Mouse (Mus musculus): ENCODE measurements around the gene Apobec2. TPM values are rescaled to one million over a fixed set of nuclear protein-coding genes. Genes with fewer than 3 reads are reported as not detected.

The Apobec2 gene
- total RNA-seq, 4 experiments from 2014 or later = 0.98 to 2.5 (median 2.0) TPM

GRCm38 (mm10) chr17:48408526-48409291 lies 24.0 kb downstream of the Apobec2 start:
- peak; percentile 59 for DNase-seq

- no peak for DNase-seq
These were observed 24.7 kb downstream of the Apobec2 start for GRCm38 (mm10) chr17:48407910-48408525.

- DNase-seq = no peak
These were observed 25.6 kb downstream of the Apobec2 start for GRCm38 (mm10) chr17:48407154-48407553.

DNA sequence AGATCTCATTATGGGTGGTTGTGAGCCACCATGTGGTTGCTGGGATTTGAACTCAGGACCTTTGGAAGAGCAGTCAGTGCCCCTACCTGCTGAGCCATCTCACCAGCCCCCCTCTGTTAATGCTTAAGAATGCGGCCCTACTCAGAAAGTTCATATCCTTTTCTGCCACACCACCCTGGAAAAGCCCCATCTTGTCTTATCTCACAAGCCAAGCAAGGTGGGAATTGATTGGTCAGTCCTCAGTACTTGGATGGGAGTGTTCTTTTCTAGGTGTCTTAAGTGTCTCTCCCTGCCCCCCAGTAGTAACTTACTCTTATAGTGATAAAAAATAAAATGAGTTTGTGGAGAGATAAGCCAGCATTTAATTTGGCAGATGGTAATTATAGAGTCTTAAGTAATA lies 28.0 kb downstream of the Apobec2 start:
- no peak for DNase-seq

DNA sequence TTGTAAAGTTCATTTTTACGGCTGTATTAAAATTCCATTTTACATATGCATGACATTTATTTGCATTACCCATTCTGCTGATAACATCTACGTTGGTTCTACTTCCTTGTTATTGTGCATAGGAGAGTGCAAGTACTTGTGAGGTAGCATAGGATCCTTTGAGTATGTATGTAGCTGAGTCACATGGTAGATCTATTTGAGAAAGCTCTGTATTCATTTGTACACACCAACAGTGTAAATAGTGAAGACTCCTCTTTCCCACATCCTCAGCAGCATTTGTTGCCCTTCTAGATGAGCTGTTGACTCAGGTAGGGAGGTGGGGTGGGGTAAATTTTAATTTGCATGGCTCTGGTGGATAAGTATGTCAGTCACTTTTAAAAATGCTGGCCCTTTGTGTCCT lies 28.9 kb downstream of the Apobec2 start:
- DNase-seq = no peak

- DNase-seq = no peak
These were observed 30.0 kb downstream of the Apobec2 start for GRCm38 (mm10) chr17:48402751-48403150.

GRCm38 (mm10) chr17:48401710-48402109 lies 31.0 kb downstream of the Apobec2 start:
- DNase-seq = no peak

GRCm38 (mm10) chr17:48392616-48393015 lies 40.1 kb downstream of the Apobec2 start:
- no peak for DNase-seq

DNA sequence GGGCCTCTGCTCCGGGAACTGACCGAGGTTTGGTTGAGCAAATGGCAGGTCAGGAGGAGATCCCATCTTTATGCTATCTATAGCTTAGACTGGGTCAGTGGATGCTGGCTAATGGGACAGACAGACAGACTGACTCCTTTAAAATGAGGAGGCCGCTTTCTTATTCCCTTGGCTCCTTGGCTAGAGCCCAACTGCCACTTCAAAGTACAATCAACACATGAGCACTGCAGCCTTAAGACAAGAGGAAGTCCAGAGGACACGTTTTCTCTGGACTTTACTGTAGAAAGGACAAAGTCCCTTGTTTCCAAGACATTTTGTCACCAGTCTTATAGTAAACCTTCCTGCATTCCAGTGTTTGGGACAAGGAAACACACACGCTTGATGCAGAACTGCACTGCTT lies 41.3 kb downstream of the Apobec2 start:
- DNase-seq = no peak

GRCm38 (mm10) chr17:48389442-48389841 lies 43.3 kb downstream of the Apobec2 start:
- no peak for DNase-seq

GRCm38 (mm10) chr17:48388666-48389065 lies 44.1 kb downstream of the Apobec2 start:
- no peak for DNase-seq

DNA sequence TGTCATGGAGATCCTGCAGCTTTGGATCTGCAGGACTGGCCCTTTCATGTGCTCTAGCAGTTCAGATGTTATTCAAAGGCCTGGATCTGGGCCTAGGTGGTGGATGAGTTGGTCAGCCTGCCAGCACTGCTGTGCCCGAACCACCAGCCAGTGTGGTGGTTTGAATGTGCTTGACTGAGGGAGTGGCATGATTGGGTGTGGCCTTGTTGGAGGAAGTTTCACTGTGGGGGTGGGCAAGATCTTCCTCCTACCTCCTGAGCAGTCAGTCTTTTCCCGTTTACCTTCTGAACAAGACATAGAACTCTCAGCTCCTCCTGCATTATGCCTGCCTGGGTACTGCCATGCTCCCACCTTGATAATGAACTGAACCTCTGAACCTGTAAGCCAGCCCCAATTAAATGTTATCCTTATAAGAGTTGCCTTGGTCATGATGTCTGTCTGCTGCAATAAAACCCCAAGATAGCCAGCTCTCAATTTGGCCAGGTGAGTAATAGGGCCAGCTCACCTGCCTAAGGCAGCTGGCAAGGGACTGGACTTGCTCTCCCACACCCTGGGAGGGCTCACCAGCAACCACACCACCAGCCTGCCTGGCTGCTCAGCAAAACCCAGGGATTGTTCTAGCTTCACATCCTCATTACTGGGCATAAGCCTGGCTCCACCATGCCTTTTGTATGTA lies 46.8 kb downstream of the Apobec2 start:
- no peak for DNase-seq

DNA sequence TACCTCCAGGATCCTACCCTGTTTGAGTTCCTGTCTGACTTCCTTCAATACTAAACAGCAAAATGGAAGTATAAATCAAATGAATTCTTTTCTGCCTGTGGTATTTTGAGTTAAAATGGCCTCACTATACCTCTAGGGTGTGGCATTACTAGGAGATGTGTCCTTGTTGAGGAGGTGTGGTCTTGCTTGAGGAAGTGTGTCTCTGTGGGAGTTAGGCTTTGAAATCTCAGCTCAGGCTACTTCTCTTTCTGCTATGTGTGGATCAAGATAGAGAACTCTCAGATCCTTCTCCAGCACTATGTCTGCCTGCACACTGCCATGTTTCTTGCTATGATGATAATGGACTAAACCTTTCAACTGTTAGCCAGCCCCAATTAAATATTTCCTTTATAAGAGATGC lies 53.7 kb downstream of the Apobec2 start:
- DNase-seq = no peak

DNA sequence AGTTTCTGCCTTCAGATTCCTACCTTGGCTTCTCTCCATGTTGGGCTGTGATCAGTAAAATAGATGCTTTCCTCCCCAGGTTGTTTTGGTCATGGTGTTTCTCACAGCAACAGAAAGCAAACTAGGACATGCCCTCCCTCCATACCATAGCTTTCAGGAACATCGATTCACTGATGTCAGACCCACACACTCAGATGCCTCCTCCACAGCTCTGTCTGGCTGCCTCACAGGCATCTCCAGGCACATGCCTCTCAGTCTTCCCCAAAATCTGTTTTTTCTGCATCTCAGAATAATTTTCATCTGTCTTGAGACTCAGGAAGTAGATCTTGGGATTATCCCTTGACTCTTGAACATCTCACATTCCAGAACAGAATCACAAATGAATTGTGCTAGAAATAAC lies 56.6 kb downstream of the Apobec2 start:
- no peak for DNase-seq

- DNase-seq = no peak
These were observed 59.7 kb downstream of the Apobec2 start for GRCm38 (mm10) chr17:48372987-48373386.

- DNase-seq = no peak
These were observed 61.1 kb downstream of the Apobec2 start for GRCm38 (mm10) chr17:48371621-48372020.

Other genes starting within 250 kb of the Apobec2 start
- under 1 TPM in 3 of 4 experiments, not detected in 1; 0.12 to 0.16 (median 0.14) TPM for gene Trem1, start 200.2 kb downstream of the Apobec2 start, total RNA-seq (2022)
- under 1 TPM in 1 of 4 experiments, not detected in 3; 0.26 TPM for gene Trem3, start 185.2 kb downstream of the Apobec2 start, total RNA-seq (2022)
- gene Treml4, start 168.6 kb downstream of the Apobec2 start, total RNA-seq (2022) = 1 to 10 TPM in 1 of 4 experiments, under 1 TPM in 3; 0.21 to 1.4 (median 0.90) TPM
- gene Treml2, start 133.4 kb downstream of the Apobec2 start, total RNA-seq (2022) = under 1 TPM; 0.12 to 0.56 (median 0.40) TPM
- gene B430306N03Rik, start 116.8 kb downstream of the Apobec2 start, total RNA-seq (2022) = under 1 TPM; 0.35 to 0.65 (median 0.54) TPM
- gene Trem2, start 86.5 kb downstream of the Apobec2 start, total RNA-seq (2022) = 10 to 100 TPM in 2 of 4 experiments, 1 to 10 TPM in 2; 5.5 to 22.1 (median 14.4) TPM
- gene Treml1, start 73.0 kb downstream of the Apobec2 start, total RNA-seq (2022) = under 1 TPM; 0.31 to 0.77 (median 0.64) TPM
- gene Nfya, start 23.0 kb downstream of the Apobec2 start, total RNA-seq (2022) = 10 to 100 TPM; 33.2 to 45.6 (median 40.9) TPM
- gene Oard1, start 22.9 kb downstream of the Apobec2 start, total RNA-seq (2022) = 10 to 100 TPM; 21.6 to 27.2 (median 25.7) TPM
- under 1 TPM in 1 of 4 experiments, not detected in 3; 0.89 TPM for gene Tspo2, start 18.6 kb upstream of the Apobec2 start, total RNA-seq (2022)
- not detected for gene Unc5cl, start 22.0 kb upstream of the Apobec2 start, total RNA-seq (2022)